Mouse (Mus musculus): ENCODE measurements around the gene Unc5a. TPM values are rescaled to one million over a fixed set of nuclear protein-coding genes. Genes with fewer than 3 reads are reported as not detected.
A peak's percentile ranks its signal among the peaks of the same experiment; 100 is the strongest.

Unc5a gene
- polyA plus RNA-seq, 1 experiment from 2014 or later, result 2.5 TPM

- Histone ChIP-seq H3K36me3 (ENCODE audit: control insufficient read depth, insufficient read depth, low read length) (no peaks in the 10 kb centered on the region), H3K4me1 (ENCODE audit: control insufficient read depth, insufficient read depth, low read length) (no peaks in the 10 kb centered on the region), H3K9ac (ENCODE audit: low read depth, low read length) (no peak overlapping the region), H3K27ac (ENCODE audit: low read depth, low read length) (no peak overlapping the region), H3K4me2 (no peak overlapping the region), H3K4me3 (ENCODE audit: low read depth, low read length) (no peak overlapping the region), H3K9me3 (replicated peaks; ENCODE audit: control insufficient read depth, low read length) (no peaks in the 10 kb centered on the region), H3K27me3 (ENCODE audit: control insufficient read depth, insufficient read depth, low read length) (peaks cover 14% of the 10 kb centered on the region)
- 77% methylated on average over 10 of the region's 10 CpGs for WGBS (ENCODE audit: insufficient replicate concordance)
- ATAC-seq (replicated peaks; ENCODE audit: insufficient number of reproducible peaks, low FRiP score, low TSS enrichment), result no peak
Observed at GRCm38 (mm10) chr13:55000433-55000832, 51.2 kb downstream of the Unc5a start.

- Histone ChIP-seq H3K4me1 (ENCODE audit: control insufficient read depth, insufficient read depth, low read length) (no peaks in the 10 kb centered on the region), H3K27ac (ENCODE audit: low read depth, low read length) (no peak overlapping the region), H3K9ac (ENCODE audit: low read depth, low read length) (no peak overlapping the region), H3K36me3 (ENCODE audit: control insufficient read depth, insufficient read depth, low read length) (no peaks in the 10 kb centered on the region), H3K4me3 (ENCODE audit: low read depth, low read length) (no peak overlapping the region), H3K9me3 (replicated peaks; ENCODE audit: control insufficient read depth, low read length) (no peaks in the 10 kb centered on the region), H3K4me2 (no peak overlapping the region), H3K27me3 (ENCODE audit: control insufficient read depth, insufficient read depth, low read length) (peaks cover 18% of the 10 kb centered on the region; the same call in 1 of the 2 replicates)
- 63% methylated on average over 10 of the region's 10 CpGs for WGBS (ENCODE audit: insufficient replicate concordance)
- ATAC-seq (replicated peaks; ENCODE audit: insufficient number of reproducible peaks, low FRiP score, low TSS enrichment), result no peak
Observed at GRCm38 (mm10) chr13:55002090-55002489, 52.9 kb downstream of the Unc5a start.

- Histone ChIP-seq H3K4me1 (ENCODE audit: control insufficient read depth, insufficient read depth, low read length) (no peaks in the 10 kb centered on the region), H3K36me3 (ENCODE audit: control insufficient read depth, insufficient read depth, low read length) (no peaks in the 10 kb centered on the region), H3K4me2 (no peak overlapping the region), H3K27me3 (ENCODE audit: control insufficient read depth, insufficient read depth, low read length) (peaks cover 15% of the 10 kb centered on the region), H3K27ac (ENCODE audit: low read depth, low read length) (no peak overlapping the region), H3K9me3 (replicated peaks; ENCODE audit: control insufficient read depth, low read length) (no peaks in the 10 kb centered on the region), H3K9ac (ENCODE audit: low read depth, low read length) (no peak overlapping the region), H3K4me3 (ENCODE audit: low read depth, low read length) (no peak overlapping the region)
- WGBS (ENCODE audit: insufficient replicate concordance), result 73% methylated on average over 11 of the region's 11 CpGs
- ATAC-seq (replicated peaks; ENCODE audit: insufficient number of reproducible peaks, low FRiP score, low TSS enrichment), result no peak; the same call in 1 of the 2 replicates
Observed at GRCm38 (mm10) chr13:55004646-55005045, 55.4 kb downstream of the Unc5a start.

GRCm38 (mm10) chr13:55005691-55006414, 56.6 kb downstream of the Unc5a start:
- no peak for ATAC-seq (replicated peaks; ENCODE audit: insufficient number of reproducible peaks, low FRiP score, low TSS enrichment)
- WGBS (ENCODE audit: insufficient replicate concordance), result 62% methylated on average over 31 of the region's 31 CpGs
- Histone ChIP-seq H3K27me3 (ENCODE audit: control insufficient read depth, insufficient read depth, low read length) (peaks cover 19% of the 10 kb centered on the region), H3K36me3 (ENCODE audit: control insufficient read depth, insufficient read depth, low read length) (no peaks in the 10 kb centered on the region), H3K27ac (ENCODE audit: low read depth, low read length) (no peak overlapping the region), H3K4me1 (ENCODE audit: control insufficient read depth, insufficient read depth, low read length) (no peaks in the 10 kb centered on the region), H3K9me3 (replicated peaks; ENCODE audit: control insufficient read depth, low read length) (no peaks in the 10 kb centered on the region), H3K9ac (ENCODE audit: low read depth, low read length) (no peak overlapping the region), H3K4me3 (ENCODE audit: low read depth, low read length) (no peak overlapping the region), H3K4me2 (no peak overlapping the region)

- Histone ChIP-seq H3K4me3 (ENCODE audit: low read depth, low read length) (no peak overlapping the region), H3K36me3 (ENCODE audit: control insufficient read depth, insufficient read depth, low read length) (no peaks in the 10 kb centered on the region), H3K9me3 (replicated peaks; ENCODE audit: control insufficient read depth, low read length) (no peaks in the 10 kb centered on the region), H3K9ac (ENCODE audit: low read depth, low read length) (no peak overlapping the region), H3K27ac (ENCODE audit: low read depth, low read length) (no peak overlapping the region), H3K4me1 (ENCODE audit: control insufficient read depth, insufficient read depth, low read length) (no peaks in the 10 kb centered on the region), H3K27me3 (ENCODE audit: control insufficient read depth, insufficient read depth, low read length) (peaks cover 23% of the 10 kb centered on the region), H3K4me2 (no peak overlapping the region)
- no peak for ATAC-seq (replicated peaks; ENCODE audit: insufficient number of reproducible peaks, low FRiP score, low TSS enrichment)
- WGBS (ENCODE audit: insufficient replicate concordance), result 70% methylated on average over 7 of the region's 7 CpGs
Observed at GRCm38 (mm10) chr13:55006415-55006742, 57.2 kb downstream of the Unc5a start.

GRCm38 (mm10) chr13:55008589-55008988, 59.4 kb downstream of the Unc5a start:
- Histone ChIP-seq H3K4me3 (ENCODE audit: low read depth, low read length) (no peak overlapping the region), H3K9me3 (replicated peaks; ENCODE audit: control insufficient read depth, low read length) (no peaks in the 10 kb centered on the region), H3K9ac (ENCODE audit: low read depth, low read length) (no peak overlapping the region), H3K27ac (ENCODE audit: low read depth, low read length) (no peak overlapping the region), H3K27me3 (ENCODE audit: control insufficient read depth, insufficient read depth, low read length) (peaks cover 23% of the 10 kb centered on the region), H3K4me1 (ENCODE audit: control insufficient read depth, insufficient read depth, low read length) (peaks cover 4% of the 10 kb centered on the region; the same call in 1 of the 2 replicates), H3K4me2 (no peak overlapping the region), H3K36me3 (ENCODE audit: control insufficient read depth, insufficient read depth, low read length) (no peaks in the 10 kb centered on the region)
- whole genome bisulfite sequencing (ENCODE audit: insufficient replicate concordance), result 71% methylated on average over 6 of the region's 6 CpGs
- no peak for ATAC-seq (replicated peaks; ENCODE audit: insufficient number of reproducible peaks, low FRiP score, low TSS enrichment)

- WGBS (ENCODE audit: insufficient replicate concordance), result 78% methylated on average over 15 of the region's 15 CpGs
- H3K4me3 ChIP-seq (ENCODE audit: low read depth, low read length), result no peak overlapping the region
- H3K27ac ChIP-seq (ENCODE audit: low read depth, low read length), result no peak overlapping the region
- H3K4me1 ChIP-seq (ENCODE audit: control insufficient read depth, insufficient read depth, low read length), result peaks cover 4% of the 10 kb centered on the region; the same call in 1 of the 2 replicates
- H3K9me3 ChIP-seq (replicated peaks; ENCODE audit: control insufficient read depth, low read length), result no peaks in the 10 kb centered on the region
- no peak overlapping the region for H3K9ac ChIP-seq (ENCODE audit: low read depth, low read length)
- ATAC-seq (replicated peaks; ENCODE audit: insufficient number of reproducible peaks, low FRiP score, low TSS enrichment), result no peak
- H3K36me3 ChIP-seq (ENCODE audit: control insufficient read depth, insufficient read depth, low read length), result no peaks in the 10 kb centered on the region
- peaks cover 22% of the 10 kb centered on the region for H3K27me3 ChIP-seq (ENCODE audit: control insufficient read depth, insufficient read depth, low read length)
- no peak overlapping the region for H3K4me2 ChIP-seq
Observed at GRCm38 (mm10) chr13:55011103-55011502, 61.9 kb downstream of the Unc5a start.

GRCm38 (mm10) chr13:55011981-55012478, 62.8 kb downstream of the Unc5a start:
- H3K4me1 ChIP-seq (ENCODE audit: control insufficient read depth, insufficient read depth, low read length), result peaks cover 4% of the 10 kb centered on the region; the same call in 1 of the 2 replicates
- H3K36me3 ChIP-seq (ENCODE audit: control insufficient read depth, insufficient read depth, low read length), result no peaks in the 10 kb centered on the region
- 0 out of 2 replicates have a peak, but pooled peaks have one; percentile 9 for ATAC-seq (replicated peaks; ENCODE audit: insufficient number of reproducible peaks, low FRiP score, low TSS enrichment)
- peak overlapping the region; percentile 3; the same call in 1 of the 2 replicates for H3K4me2 ChIP-seq
- no peak overlapping the region for H3K9ac ChIP-seq (ENCODE audit: low read depth, low read length)
- no peak overlapping the region for H3K4me3 ChIP-seq (ENCODE audit: low read depth, low read length)
- no peak overlapping the region for H3K27ac ChIP-seq (ENCODE audit: low read depth, low read length)
- peaks cover 18% of the 10 kb centered on the region for H3K27me3 ChIP-seq (ENCODE audit: control insufficient read depth, insufficient read depth, low read length)
- WGBS (ENCODE audit: insufficient replicate concordance), result 7% methylated on average over 14 of the region's 14 CpGs
- no peaks in the 10 kb centered on the region for H3K9me3 ChIP-seq (replicated peaks; ENCODE audit: control insufficient read depth, low read length)
